Mouse (Mus musculus): ENCODE data around the gene Pax5. TPM values are rescaled to one million over a fixed set of nuclear protein-coding genes. Genes with fewer than 3 reads are reported as not detected.

Gene Pax5
- total and polyA plus RNA-seq, 3 experiments: not detected

GRCm38 (mm10) chr4:44542101-44542500, 168.2 kb downstream of the Pax5 start:
- no peaks in the 10 kb centered on the region; a peak in 1 of 4 replicates for H3K27me3 ChIP-seq (ENCODE audit: control insufficient read depth in 1 of 2, insufficient read depth in 2 of 2, low read length in 2 of 2)
- TF ChIP-seq UBTF (IDR thresholded peaks at IDR 0.05; ENCODE audit: borderline replicate concordance, insufficient read depth, low read depth, low read length): no peak
- no peak overlapping the region for H3K27ac ChIP-seq (ENCODE audit: control insufficient read depth, low read depth, low read length)
- no peaks in the 10 kb centered on the region for H3K36me3 ChIP-seq (ENCODE audit: control insufficient read depth in 1 of 2, insufficient read depth in 2 of 2, low read length in 2 of 2)
- H3K79me2 ChIP-seq (ENCODE audit: control insufficient read depth, insufficient read depth, low read length, poor library complexity): no peaks in the 10 kb centered on the region
- no peak for DNase-seq (ENCODE audit: low read depth, low spot score)
- no peak overlapping the region for H3K4me3 ChIP-seq (ENCODE audit: control insufficient read depth in 1 of 2, insufficient read depth in 1 of 2, low read depth in 2 of 2, low read length in 2 of 2)
- H3K9me3 ChIP-seq (replicated peaks; ENCODE audit: insufficient read depth, low read length): no peaks in the 10 kb centered on the region
- no peak overlapping the region for H3K9ac ChIP-seq (ENCODE audit: control insufficient read depth, low read depth, low read length, poor library complexity, severe bottlenecking)
- no peaks in the 10 kb centered on the region for H3K4me1 ChIP-seq (ENCODE audit: control insufficient read depth in 1 of 2, insufficient read depth in 2 of 2, low read length in 2 of 2)

- H3K9me3 ChIP-seq (replicated peaks; ENCODE audit: insufficient read depth, low read length): no peaks in the 10 kb centered on the region
- no peak overlapping the region for H3K4me3 ChIP-seq (ENCODE audit: control insufficient read depth in 1 of 2, insufficient read depth in 1 of 2, low read depth in 2 of 2, low read length in 2 of 2)
- no peak overlapping the region for H3K9ac ChIP-seq (ENCODE audit: control insufficient read depth, low read depth, low read length, poor library complexity, severe bottlenecking)
- H3K79me2 ChIP-seq (ENCODE audit: control insufficient read depth, insufficient read depth, low read length, poor library complexity): no peaks in the 10 kb centered on the region
- H3K27me3 ChIP-seq (ENCODE audit: control insufficient read depth in 1 of 2, insufficient read depth in 2 of 2, low read length in 2 of 2): no peaks in the 10 kb centered on the region
- H3K36me3 ChIP-seq (ENCODE audit: control insufficient read depth in 1 of 2, insufficient read depth in 2 of 2, low read length in 2 of 2): no peaks in the 10 kb centered on the region
- no peak overlapping the region for H3K27ac ChIP-seq (ENCODE audit: control insufficient read depth, low read depth, low read length)
- no peak for DNase-seq (ENCODE audit: low read depth, low spot score)
- no peaks in the 10 kb centered on the region for H3K4me1 ChIP-seq (ENCODE audit: control insufficient read depth in 1 of 2, insufficient read depth in 2 of 2, low read length in 2 of 2)
- TF ChIP-seq MAFK (IDR thresholded peaks at IDR 0.05; ENCODE audit: borderline replicate concordance, low read depth, low read length) (no peak), USF1 (IDR thresholded peaks at IDR 0.05; ENCODE audit: low read depth, low read length) (no peak), NRF1 (IDR thresholded peaks at IDR 0.05; ENCODE audit: insufficient read depth, low read depth, low read length, poor library complexity, severe bottlenecking) (no peak), GATA1 (IDR thresholded peaks at IDR 0.05; ENCODE audit: low read depth, low read length) (no peak), NELFE (IDR thresholded peaks at IDR 0.05; ENCODE audit: low read depth, low read length) (no peak), POLR2AphosphoS5 (IDR thresholded peaks at IDR 0.05; ENCODE audit: borderline replicate concordance, low read depth, low read length) (no peak)
Observed at GRCm38 (mm10) chr4:44538488-44538887, 171.8 kb downstream of the Pax5 start.

DNA sequence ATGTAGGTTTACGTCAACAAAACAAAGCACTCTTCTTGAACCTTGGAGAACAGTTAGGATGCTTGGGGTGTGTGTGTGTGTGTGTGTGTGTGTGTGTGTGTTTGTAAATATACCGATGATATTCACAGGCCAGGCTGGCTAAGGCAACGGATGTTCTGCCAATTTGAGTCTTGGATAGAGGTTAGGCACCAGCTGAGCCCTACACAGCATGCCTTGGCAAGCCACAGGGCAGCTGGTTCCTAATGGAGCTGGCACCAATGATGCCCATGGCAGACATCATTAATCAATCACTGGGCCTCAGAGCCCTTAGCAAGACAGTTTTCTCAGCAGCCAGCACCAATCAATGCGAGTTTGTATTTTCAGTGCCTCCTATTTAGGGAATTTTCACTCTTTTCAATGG, 173.5 kb downstream of the Pax5 start:
- Histone ChIP-seq H3K27me3 (ENCODE audit: control insufficient read depth in 1 of 2, insufficient read depth in 2 of 2, low read length in 2 of 2) (no peaks in the 10 kb centered on the region), H3K36me3 (ENCODE audit: control insufficient read depth in 1 of 2, insufficient read depth in 2 of 2, low read length in 2 of 2) (no peaks in the 10 kb centered on the region), H3K4me3 (ENCODE audit: control insufficient read depth in 1 of 2, insufficient read depth in 1 of 2, low read depth in 2 of 2, low read length in 2 of 2) (no peak overlapping the region), H3K4me1 (ENCODE audit: control insufficient read depth in 1 of 2, insufficient read depth in 2 of 2, low read length in 2 of 2) (no peaks in the 10 kb centered on the region), H3K9me3 (replicated peaks; ENCODE audit: insufficient read depth, low read length) (no peaks in the 10 kb centered on the region), H3K27ac (ENCODE audit: control insufficient read depth, low read depth, low read length) (no peak overlapping the region), H3K9ac (ENCODE audit: control insufficient read depth, low read depth, low read length, poor library complexity, severe bottlenecking) (no peak overlapping the region), H3K79me2 (ENCODE audit: control insufficient read depth, insufficient read depth, low read length, poor library complexity) (no peaks in the 10 kb centered on the region)
- DNase-seq (ENCODE audit: low read depth, low spot score): no peak
- TF ChIP-seq USF1 (IDR thresholded peaks at IDR 0.05; ENCODE audit: low read depth, low read length) (no peak), MEF2A (IDR thresholded peaks at IDR 0.05; ENCODE audit: extremely low read depth, insufficient replicate concordance, low read depth, low read length, poor library complexity, severe bottlenecking) (no peak), CTCF (IDR thresholded peaks at IDR 0.05 in 2 of 3, conservative IDR thresholded peaks at IDR 0.05 in 1 of 3; ENCODE audit: control insufficient read depth in 1 of 3, insufficient read depth in 1 of 3, low read depth in 2 of 3, low read length in 3 of 3, poor library complexity in 1 of 3, severe bottlenecking in 1 of 3) (no peak), MAZ (IDR thresholded peaks at IDR 0.05; ENCODE audit: low read depth, low read length) (no peak), BHLHE40 (IDR thresholded peaks at IDR 0.05; ENCODE audit: borderline replicate concordance, low read depth, low read length) (no peak), ZNF384 (IDR thresholded peaks at IDR 0.05; ENCODE audit: low read depth, low read length) (no peak), RCOR1 (IDR thresholded peaks at IDR 0.05; ENCODE audit: low read depth, low read length) (no peak), USF2 (IDR thresholded peaks at IDR 0.05; ENCODE audit: borderline replicate concordance in 1 of 2, insufficient read depth in 1 of 2, low read depth in 1 of 2, low read length in 2 of 2) (no peak), ELF1 (IDR thresholded peaks at IDR 0.05; ENCODE audit: low read depth, low read length) (no peak), MYC (IDR thresholded peaks at IDR 0.05; ENCODE audit: low read depth, low read length) (no peak)

Data from MEL (cell line).